Mouse (Mus musculus): ENCODE results near the gene Tph2.
A peak's percentile ranks its signal among the peaks of the same experiment; 100 is the strongest.
"Not testable (repeated sequence)": the region's sequence is repeated elsewhere in the genome, so short reads cannot be mapped to it uniquely, and the experiment has no call there.

The Tph2 gene

DNA sequence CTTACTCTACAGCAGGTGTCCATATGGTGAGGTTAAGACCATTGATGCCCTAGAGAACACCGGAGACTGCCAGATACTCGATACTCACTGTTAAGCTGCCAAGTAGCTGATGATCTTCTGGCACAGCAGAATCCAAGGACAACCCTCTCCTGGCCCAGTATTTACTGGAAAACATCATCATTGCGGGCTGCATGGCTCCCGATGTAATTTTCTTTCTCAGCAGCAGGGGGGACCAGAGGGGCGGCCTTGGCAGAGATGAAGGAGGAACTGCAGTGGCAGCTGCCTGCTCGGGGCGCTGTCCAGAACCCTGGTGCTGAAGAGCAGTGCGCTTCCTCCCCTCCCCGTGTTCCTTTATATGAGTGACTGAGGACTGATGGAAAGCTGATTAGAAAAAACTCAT is at the start of gene Tph2:
Gene Tph2 (minus strand): TSS at position 326 of the 400 bp plus-strand sequence.
- peak in 1 of 2 experiments; percentile 40 for DNase-seq (ENCODE audit: low spot score in 2 of 2)

DNA sequence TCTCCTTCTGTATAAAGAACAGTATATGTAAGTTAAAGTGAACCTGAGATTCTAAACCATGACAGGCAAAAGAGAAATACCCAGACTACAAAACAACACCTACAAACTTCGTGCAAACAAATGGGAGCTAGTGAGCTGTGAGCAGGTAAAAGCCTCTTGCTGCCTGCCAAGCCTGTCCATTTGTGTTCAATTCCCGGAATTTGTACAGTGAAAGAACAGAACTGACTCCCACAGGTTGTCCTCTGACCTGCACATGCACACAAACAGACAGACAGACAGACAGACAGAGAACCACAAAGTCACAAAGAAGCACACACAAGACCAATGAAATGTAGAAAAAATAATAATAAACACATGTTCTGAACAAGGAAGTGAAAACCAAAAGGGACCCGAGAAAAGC is 49.0 kb upstream of the Tph2 start:
- DNase-seq (ENCODE audit: low spot score in 2 of 2), result no peak

DNA sequence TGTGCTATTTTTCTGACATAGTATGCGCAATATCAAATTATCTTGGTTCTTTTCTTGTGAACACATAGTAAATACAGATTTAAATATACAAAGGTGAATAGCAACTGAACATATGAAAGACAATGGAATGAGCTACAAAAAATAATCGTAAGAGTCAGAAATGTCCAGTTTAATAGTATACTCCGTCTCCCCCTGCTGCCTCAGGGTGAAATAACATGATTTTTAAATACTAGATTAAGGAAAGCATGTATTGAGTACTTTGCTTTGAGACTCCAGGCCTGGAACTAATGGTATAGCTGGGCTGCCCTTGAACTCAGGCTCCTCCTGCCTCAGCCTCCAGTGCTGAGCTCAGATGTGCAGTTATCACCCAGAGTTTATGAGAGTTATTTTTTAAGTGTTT is 47.7 kb upstream of the Tph2 start:
- no peak for DNase-seq (ENCODE audit: low spot score in 2 of 2)

DNA sequence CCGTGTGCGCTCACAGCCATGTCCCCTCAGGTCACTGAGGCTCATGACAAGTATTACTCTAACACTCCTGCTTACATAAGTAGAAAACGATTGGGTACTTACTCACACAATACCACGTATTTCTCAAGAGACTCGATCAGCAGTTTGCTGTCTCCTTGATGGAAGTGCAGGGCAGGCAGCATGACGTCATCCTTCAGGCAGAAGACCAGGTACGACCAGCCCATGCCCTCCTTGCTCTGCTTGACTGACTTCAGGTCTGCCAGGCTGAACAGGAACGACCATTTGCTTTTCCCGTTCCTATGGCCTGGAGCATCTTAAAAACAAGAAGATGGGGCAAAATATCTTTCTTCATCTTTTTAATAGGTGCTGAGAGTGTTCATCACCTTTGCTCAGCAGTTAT is 44.2 kb upstream of the Tph2 start:
- DNase-seq (ENCODE audit: low spot score in 2 of 2), result no peak

DNA sequence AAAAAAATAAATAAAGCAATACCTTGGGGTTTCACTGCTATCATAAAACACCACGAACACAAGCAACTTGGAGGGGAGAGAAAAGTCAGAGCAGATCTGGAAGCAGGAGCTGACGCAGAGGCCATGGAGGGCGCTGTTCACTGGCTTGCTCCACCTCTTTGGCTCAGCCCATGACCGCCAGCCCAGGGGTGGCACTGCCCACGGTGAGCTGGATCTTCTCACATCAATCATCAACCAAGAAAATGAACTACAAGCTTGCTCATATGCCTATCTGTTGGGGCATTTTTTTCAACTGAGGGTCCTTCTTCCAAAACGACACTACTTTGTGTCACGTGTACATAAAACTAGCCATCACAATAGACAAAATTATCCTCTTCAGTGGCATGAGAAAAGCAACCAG is 41.8 kb upstream of the Tph2 start:
- no peak for DNase-seq (ENCODE audit: low spot score in 2 of 2)

DNA sequence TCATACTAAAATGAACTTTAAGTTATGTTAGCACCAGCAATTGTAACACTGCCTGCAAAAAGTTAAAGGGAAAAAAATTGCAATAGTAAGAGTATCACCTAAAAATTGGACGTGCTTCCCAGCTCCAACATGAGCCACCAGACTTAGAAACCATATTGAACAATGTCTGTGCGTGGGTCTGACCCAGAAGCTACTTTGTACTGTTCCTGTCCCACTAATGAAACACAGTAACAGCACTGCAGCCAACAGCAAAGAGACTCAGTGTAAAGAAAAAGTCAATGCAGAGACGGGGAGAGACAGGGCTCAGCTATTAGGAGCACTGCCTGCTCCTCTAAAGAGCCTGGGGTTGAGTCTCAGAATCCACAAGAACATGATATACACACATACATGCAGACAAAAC is 39.0 kb upstream of the Tph2 start:
- DNase-seq (ENCODE audit: low spot score in 2 of 2), result no peak

GRCm38 (mm10) chr10:115212916-115213580 is 28.2 kb upstream of the Tph2 start:
- DNase-seq (ENCODE audit: low spot score in 2 of 2), result no peak

- no peak for DNase-seq (ENCODE audit: low spot score in 2 of 2)
These were observed 21.0 kb upstream of the Tph2 start for GRCm38 (mm10) chr10:115205825-115206224.

DNA sequence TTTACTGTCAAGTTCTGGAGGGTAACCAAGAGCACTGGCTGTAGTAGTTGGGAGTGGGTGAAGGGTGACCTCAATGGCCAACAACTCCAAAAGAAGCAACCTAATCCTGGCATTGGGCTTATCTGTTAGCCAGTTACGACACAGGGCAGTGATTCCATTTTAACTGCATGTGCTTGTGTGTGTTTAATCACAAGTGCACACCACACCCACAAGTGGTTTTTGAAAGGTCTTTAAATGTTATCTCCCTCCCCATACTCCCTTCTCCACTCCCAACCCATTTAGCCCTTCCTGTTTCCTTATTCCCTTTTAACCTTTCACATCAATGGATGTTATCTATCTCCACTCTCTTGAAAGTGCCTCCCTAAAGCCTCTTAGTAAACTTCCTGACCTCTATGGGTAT is 20.5 kb upstream of the Tph2 start:
- DNase-seq (ENCODE audit: low spot score in 2 of 2), result no peak

DNA sequence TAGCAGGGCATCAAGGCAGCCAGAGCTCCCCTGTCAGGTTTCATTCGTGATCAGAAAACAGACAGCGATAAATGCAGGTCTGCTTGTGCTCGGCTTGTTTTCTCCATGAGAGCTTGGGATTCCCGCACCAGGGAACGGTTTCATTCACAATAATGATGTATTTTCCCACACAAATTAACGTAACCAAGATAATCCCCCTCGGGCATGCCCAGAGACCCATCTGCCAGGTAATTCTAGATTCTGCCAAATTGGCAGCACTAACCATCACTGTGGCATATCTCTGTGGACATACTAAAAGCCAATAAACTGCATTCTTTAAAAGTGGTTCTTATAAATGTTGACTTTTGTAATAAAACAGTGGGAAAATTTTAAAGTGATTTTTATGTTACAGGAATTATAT is 6.4 kb upstream of the Tph2 start:
- no peak for DNase-seq (ENCODE audit: low spot score in 2 of 2)

- DNase-seq (ENCODE audit: low spot score in 2 of 2), result no peak
These were observed 2.6 kb upstream of the Tph2 start for GRCm38 (mm10) chr10:115187390-115187789.

DNA sequence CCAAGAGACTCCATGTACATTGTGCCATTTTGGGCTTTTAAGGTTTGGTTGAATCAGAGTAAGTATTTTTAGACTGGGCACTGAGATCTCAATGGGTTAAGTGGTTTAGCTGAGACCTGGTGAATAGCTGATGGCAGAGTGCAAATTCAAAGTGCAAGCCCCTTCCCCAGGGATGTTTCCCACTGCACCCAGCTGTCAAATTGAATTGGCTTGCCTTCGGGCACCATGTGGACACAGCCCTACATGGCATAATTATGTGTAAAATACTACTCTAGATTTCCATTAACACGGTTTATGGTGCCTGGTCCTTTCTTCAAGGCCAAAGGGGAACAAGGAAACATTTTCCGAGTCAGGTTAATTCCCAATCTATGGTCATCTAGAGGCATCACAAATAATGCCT is 3.8 kb downstream of the Tph2 start:
- no peak for DNase-seq (ENCODE audit: low spot score in 2 of 2)

DNA sequence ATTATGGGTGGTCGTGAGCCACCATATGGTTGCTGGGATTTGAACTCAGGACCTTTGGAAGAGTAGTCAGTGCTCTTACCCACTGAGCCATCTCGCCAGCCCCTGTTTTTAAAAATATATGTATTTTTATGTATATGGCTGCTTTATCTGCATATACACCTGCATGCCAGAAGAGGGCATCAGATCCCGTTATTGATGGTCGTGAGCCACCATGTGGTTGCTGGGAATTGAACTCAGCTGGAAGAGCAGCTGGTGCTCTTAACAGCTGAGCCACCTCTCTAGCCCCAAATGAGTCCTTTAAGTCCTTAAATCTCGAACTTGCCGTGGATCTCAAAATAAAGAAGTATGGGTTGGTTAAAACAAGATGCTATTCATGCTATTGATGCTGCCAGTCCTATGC is 6.8 kb downstream of the Tph2 start:
- not testable (repeated sequence) for DNase-seq (ENCODE audit: low spot score in 2 of 2)

DNA sequence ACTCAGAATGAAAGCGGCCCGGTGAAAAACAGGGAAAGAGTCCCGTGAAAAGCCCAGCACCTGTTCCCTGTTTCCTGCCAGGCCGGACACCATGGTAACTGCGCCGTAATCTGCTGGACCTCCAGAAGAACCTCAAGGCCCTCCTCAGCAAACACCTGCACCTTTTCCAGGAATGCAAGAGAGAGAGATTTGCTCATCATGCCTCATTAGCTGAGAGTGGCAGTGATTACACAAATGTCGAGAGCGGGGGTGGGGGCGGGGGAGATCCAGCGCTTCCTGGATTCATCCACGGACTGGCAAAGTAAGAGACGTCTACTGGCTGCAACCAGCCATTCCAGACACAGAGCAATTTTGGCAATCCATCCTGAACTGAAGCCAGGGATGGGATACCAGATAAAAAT is 9.2 kb downstream of the Tph2 start:
- peak in 1 of 2 experiments; percentile 12 for DNase-seq (ENCODE audit: low spot score in 2 of 2)

DNA sequence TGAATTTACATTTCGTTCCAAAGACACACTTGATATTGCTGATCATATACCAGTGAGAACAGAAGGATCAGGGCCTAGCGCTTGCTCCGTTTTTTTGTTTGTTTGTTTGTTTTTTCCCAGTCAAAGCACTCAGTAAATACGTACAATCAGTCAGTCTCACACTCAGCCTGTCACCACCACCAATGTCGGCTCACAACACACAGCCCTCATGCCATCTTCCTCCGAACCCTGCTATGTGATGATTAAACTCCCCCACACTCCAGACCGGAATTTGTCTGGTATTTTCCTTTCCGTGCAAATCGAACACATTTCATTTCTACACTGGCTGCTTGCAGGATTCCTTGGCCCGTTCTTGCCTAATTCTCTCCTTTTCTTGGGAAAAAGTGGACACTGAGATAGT is 11.5 kb downstream of the Tph2 start:
- no peak for DNase-seq (ENCODE audit: low spot score in 2 of 2)

DNA sequence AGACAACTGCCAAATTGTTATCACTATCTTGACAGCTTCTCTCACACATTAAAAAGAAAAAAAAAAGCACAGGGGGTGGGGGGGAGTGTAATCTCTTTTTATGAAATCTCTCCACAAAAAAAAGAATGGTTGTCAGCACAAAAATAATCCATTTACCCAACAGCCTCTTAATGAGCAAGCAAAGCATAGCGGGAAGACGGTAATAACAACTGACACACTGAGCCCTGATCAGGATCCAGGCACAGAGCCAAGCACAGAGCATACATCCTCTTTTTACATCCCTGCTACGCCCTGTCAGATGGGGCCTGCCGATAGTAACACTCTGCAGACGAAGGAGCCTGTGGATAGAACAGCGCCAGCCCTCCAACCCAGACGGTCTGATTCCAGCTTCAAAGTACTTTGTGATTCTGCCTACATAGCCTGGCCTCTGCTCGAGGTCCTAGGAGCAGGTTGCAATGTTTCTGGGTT is 13.4 kb downstream of the Tph2 start:
- no peak for DNase-seq (ENCODE audit: low spot score in 2 of 2)

DNA sequence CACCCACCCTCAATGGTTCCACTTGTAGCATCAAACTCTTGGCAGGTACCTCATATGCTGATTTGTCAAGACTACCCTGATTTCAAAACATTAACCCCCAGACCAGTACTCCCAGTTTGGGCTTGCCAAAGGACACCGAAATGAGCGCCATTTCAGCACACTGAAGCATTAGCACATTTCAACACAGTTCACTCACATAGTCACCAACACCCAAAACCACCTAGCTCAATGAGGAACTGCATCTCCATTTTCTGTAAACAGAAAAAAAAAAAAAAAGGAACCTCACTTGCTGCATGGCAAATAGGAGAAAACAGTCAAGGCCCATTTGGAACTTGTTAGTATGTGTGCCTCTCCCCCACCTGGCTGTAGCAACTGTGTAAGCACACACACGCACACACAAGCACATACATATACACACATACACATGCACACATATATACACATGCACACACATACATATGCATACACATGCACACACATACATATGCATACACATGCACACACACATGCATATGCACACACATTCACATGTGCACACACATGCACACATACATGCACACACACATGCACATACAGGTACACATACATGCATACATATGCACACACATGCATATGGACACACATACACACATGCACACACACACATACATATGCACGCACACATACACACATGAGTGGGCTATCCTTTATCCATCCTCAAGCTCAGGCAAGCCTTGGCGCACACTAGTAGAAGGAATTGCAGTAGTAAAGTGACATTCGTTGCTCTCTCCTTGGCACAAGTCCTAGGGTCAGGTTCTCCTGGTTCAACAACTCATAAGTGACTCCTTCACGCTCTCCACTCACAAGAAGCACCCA is 14.1 kb downstream of the Tph2 start:
- DNase-seq (ENCODE audit: low spot score in 2 of 2), result no peak

GRCm38 (mm10) chr10:115169410-115169809 is 15.4 kb downstream of the Tph2 start:
- DNase-seq (ENCODE audit: low spot score in 2 of 2), result no peak

DNA sequence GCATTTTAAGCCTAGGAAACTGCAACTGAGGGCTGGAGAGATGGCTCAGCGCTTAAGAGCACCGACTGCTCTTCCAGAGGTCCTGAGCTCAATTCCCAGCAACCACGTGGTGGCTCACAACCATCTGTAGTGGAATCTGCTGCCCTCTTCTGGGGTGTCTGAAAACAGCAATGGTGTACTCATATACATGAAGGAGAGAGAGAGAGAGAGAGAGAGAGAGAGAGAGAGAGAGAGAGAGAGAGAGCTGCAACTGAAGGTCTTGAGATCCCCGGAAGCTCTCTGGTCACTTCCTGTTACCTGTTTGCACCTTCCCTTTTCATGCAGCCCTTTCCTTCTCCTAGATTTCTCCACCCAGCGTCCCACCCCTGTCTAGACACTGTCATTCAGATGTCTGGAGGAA is 24.5 kb downstream of the Tph2 start:
- DNase-seq (ENCODE audit: low spot score in 2 of 2), result no peak

GRCm38 (mm10) chr10:115147308-115147707 is 37.5 kb downstream of the Tph2 start:
- no peak for DNase-seq (ENCODE audit: low spot score in 2 of 2)

GRCm38 (mm10) chr10:115146257-115146898 is 38.4 kb downstream of the Tph2 start:
- DNase-seq (ENCODE audit: low spot score in 2 of 2), result no peak

GRCm38 (mm10) chr10:115144542-115144941 is 40.3 kb downstream of the Tph2 start:
- DNase-seq (ENCODE audit: low spot score in 2 of 2), result no peak

DNA sequence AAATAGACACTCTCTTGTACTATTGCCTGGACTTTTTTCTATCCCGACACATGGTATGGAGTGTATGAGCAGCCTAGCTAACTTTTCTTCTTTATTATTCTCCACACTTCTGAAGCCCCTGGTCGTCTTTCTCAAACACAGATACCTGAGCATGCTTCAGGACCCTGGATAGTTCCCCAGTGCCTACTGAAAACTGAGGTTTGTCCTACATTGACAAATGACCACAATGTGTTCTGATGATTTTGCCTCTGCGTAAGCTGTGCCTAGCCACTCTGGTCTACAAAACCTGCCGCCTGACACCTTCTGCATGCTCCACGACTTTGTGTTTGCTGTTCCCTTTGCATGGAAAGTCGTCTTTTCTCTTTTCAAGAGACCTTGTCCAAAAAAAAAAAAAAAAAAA is 41.2 kb downstream of the Tph2 start:
- no peak for DNase-seq (ENCODE audit: low spot score in 2 of 2)

Measured in left cerebral cortex, adult 9 months (tissue).